Mouse (Mus musculus) heart, postnatal 25 days (tissue): Measurements from ENCODE around the gene Nsun3. TPM values are rescaled to one million over a fixed set of nuclear protein-coding genes. Genes with fewer than 3 reads are reported as not detected.
"Not testable (repeated sequence)": the region's sequence is repeated elsewhere in the genome, so short reads cannot be mapped to it uniquely, and the experiment has no call there.

Experiments used
- DNase-seq: peaks from one replicate; pipeline ENCODE4 v3.0.0; 2022; ENCODE audit warnings: low spot score
- intact Hi-C: fragments of 180-260 bp; cut with DNase I; formaldehyde crosslinking; loops from one replicate; pipeline ENCODE4 v1.15.1; 2025
- microRNA-seq: library from miRNA; unstranded; fragments of <30 nt; microRNA quantifications from one replicate; pipeline ENCODE4 v1.2.0, GENCODE M21; 2022
- total RNA-seq, 2 experiments: library from RNA; stranded (reverse); gene quantifications; 2 replicates each; pipeline ENCODE4 v1.2.3; 2021

Nsun3 gene
- total RNA-seq, 2 experiments from 2014 or later: 7.2 to 7.7 TPM

- intact Hi-C loops: no loop called here
- no peak for DNase-seq
These were observed 31.3 kb downstream of the Nsun3 start for GRCm38 (mm10) chr16:62755307-62755706.

- no peak for DNase-seq
- intact Hi-C loops: no loop called here
These were observed 33.0 kb downstream of the Nsun3 start for GRCm38 (mm10) chr16:62753597-62753996.

GRCm38 (mm10) chr16:62753079-62753478 lies 33.5 kb downstream of the Nsun3 start:
- intact Hi-C loops: no loop called here

GRCm38 (mm10) chr16:62745875-62746274 lies 40.7 kb downstream of the Nsun3 start:
- intact Hi-C loops: no loop called here
- DNase-seq: no peak

More at GRCm38 (mm10) chr16:62753079-62753478, 33.5 kb downstream of the Nsun3 start:
- DNase-seq: no peak

- no peak for DNase-seq
- intact Hi-C loops: no loop called here
These were observed 52.3 kb downstream of the Nsun3 start for GRCm38 (mm10) chr16:62734359-62734758.

GRCm38 (mm10) chr16:62730291-62730690 lies 56.3 kb downstream of the Nsun3 start:
- intact Hi-C loops: no loop called here
- no peak for DNase-seq

GRCm38 (mm10) chr16:62729846-62730245 lies 56.8 kb downstream of the Nsun3 start:
- intact Hi-C loops: no loop called here
- DNase-seq: no peak

GRCm38 (mm10) chr16:62718255-62718654 lies 68.4 kb downstream of the Nsun3 start:
- intact Hi-C loops, DNase-seq: not testable (repeated sequence)

GRCm38 (mm10) chr16:62690436-62690835 lies 96.2 kb downstream of the Nsun3 start:
- intact Hi-C loops: no loop called here
- DNase-seq: no peak

GRCm38 (mm10) chr16:62686073-62686472 lies 100.5 kb downstream of the Nsun3 start:
- DNase-seq: no peak
- intact Hi-C loops: no loop called here

GRCm38 (mm10) chr16:62685494-62685893 lies 101.1 kb downstream of the Nsun3 start:
- no peak for DNase-seq
- intact Hi-C loops: no loop called here

Small RNA genes within 50 kb of the gene (microRNA-seq; reads per million reads assigned to microRNA genes)
- gene Gm25986: not detected

Other genes starting within 250 kb of the Nsun3 start
- gene Stx19, start 27.9 kb upstream of the Nsun3 start, total RNA-seq: not detected
- 10 to 100 TPM; 10.2 to 11.4 TPM for gene Arl13b, start 60.2 kb upstream of the Nsun3 start, total RNA-seq
- 10 to 100 TPM; 15.6 to 19.1 TPM for gene Pros1, start 67.5 kb upstream of the Nsun3 start, total RNA-seq